Mouse (Mus musculus) heart, embryonic 11.5 days (tissue): ENCODE measurements around the gene Adam33. TPM values are rescaled to one million over a fixed set of nuclear protein-coding genes. Genes with fewer than 3 reads are reported as not detected.

Experiments
- ATAC-seq: fragments of 200-750 bp; cut with Nextera tagmentation; replicated peaks from 2 replicates; pipeline ENCODE4 v1.8.0; 2017; ENCODE audit warnings: moderate library complexity; ENCODE audit not compliant: insufficient number of reproducible peaks, low FRiP score, low TSS enrichment
- H3K27ac ChIP-seq: fragments of 300-500 bp; sonication (generic); 2 replicates; pipeline ENCODE4 v1.5.1; 2014; ENCODE audit warnings: mild to moderate bottlenecking, low read depth, low read length
- H3K27me3 ChIP-seq: fragments of 300-500 bp; sonication (generic); 2 replicates; pipeline ENCODE4 v1.6.1; 2014; ENCODE audit warnings: mild to moderate bottlenecking, low read length, mixed read lengths; ENCODE audit not compliant: control insufficient read depth, insufficient read depth
- H3K36me3 ChIP-seq: fragments of 300-500 bp; sonication (generic); 2 replicates; pipeline ENCODE4 v1.6.1; 2014; ENCODE audit warnings: mild to moderate bottlenecking, low read length, moderate library complexity, mixed read lengths; ENCODE audit not compliant: control insufficient read depth, insufficient read depth
- H3K4me1 ChIP-seq: fragments of 300-500 bp; sonication (generic); 2 replicates; pipeline ENCODE4 v1.6.1; 2014; ENCODE audit warnings: low read length; ENCODE audit not compliant: control insufficient read depth, insufficient read depth
- H3K4me2 ChIP-seq: fragments of 300-500 bp; sonication (generic); 2 replicates; pipeline ENCODE4 v1.6.1; 2014; ENCODE audit warnings: mild to moderate bottlenecking, moderate library complexity
- H3K4me3 ChIP-seq: fragments of 300-500 bp; sonication (generic); 2 replicates; pipeline ENCODE4 v1.5.1; 2014; ENCODE audit warnings: low read depth, low read length
- H3K9ac ChIP-seq: fragments of 300-500 bp; sonication (generic); 2 replicates; pipeline ENCODE4 v1.6.1; 2014; ENCODE audit warnings: mild to moderate bottlenecking, low read depth, low read length, moderate library complexity
- H3K9me3 ChIP-seq: fragments of 300-500 bp; sonication (generic); replicated peaks from 2 replicates; pipeline ENCODE4 v1.6.1; 2016; ENCODE audit warnings: low read length; ENCODE audit not compliant: control insufficient read depth
- WGBS: fragments of 180-500 bp; shearing (Covaris S2); extraction: QIAGEN DNeasy Blood & Tissue Kit; methylation state at CpG from one replicate; pipeline ENCODE4 v1.1.7; 2014; ENCODE audit not compliant: insufficient replicate concordance; 5-methylcytosine and 5-hydroxymethylcytosine counted together
- polyA plus RNA-seq: library from polyadenylated mRNA; unstranded; fragments of >200 nt; fragmentation: Nextera tagmentation; extraction: Ambion mirVana; gene quantifications from 2 replicates; pipeline ENCODE4 v1.2.1, GENCODE M21; 2014

Gene Adam33
- polyA plus RNA-seq, 1 experiment from 2014 or later: 4.1 TPM

DNA sequence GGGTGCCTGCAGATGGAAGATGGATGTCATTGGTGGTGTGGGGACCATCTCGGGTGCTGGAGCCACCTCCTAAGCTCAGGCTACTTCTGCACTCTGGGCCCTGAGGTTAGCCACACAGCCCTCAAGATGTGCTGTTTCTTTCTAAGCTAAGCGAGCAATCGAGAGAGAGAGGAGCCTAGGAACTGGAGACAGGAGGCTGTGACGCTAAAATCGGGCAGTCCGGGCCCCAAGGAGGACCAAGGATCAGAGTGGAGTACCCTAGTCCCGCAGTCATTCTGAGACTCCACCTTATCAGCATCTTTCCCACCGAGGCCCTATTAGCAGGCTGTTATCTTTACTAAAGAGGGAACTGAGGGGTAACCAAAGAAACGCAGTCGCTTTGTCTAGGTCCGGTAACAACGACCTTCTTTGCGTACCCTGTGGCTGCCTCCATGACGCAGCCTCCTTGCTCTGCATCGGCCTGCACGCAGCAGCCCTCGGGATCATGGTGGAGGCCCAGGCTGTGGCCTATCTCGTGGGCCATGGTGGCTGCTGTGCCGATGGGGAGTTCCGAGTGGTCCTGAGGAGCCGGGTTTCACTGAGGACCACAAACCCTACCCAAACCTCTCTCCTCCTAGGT, 8.9 kb downstream of the Adam33 start:
- ATAC-seq: no peak
- peak overlapping the region; percentile 42 for H3K4me3 ChIP-seq
- H3K4me1 ChIP-seq: peaks cover 27% of the 10 kb centered on the region
- no peak overlapping the region for H3K27ac ChIP-seq
- no peaks in the 10 kb centered on the region for H3K36me3 ChIP-seq
- no peaks in the 10 kb centered on the region for H3K9me3 ChIP-seq
- H3K27me3 ChIP-seq: peaks cover 59% of the 10 kb centered on the region
- H3K4me2 ChIP-seq: peak overlapping the region; percentile 69
- H3K9ac ChIP-seq: 0 out of 2 replicates have a peak overlapping the region, but pooled peaks have one; percentile 6
- WGBS: 1% methylated on average over 21 of the region's 21 CpGs

DNA sequence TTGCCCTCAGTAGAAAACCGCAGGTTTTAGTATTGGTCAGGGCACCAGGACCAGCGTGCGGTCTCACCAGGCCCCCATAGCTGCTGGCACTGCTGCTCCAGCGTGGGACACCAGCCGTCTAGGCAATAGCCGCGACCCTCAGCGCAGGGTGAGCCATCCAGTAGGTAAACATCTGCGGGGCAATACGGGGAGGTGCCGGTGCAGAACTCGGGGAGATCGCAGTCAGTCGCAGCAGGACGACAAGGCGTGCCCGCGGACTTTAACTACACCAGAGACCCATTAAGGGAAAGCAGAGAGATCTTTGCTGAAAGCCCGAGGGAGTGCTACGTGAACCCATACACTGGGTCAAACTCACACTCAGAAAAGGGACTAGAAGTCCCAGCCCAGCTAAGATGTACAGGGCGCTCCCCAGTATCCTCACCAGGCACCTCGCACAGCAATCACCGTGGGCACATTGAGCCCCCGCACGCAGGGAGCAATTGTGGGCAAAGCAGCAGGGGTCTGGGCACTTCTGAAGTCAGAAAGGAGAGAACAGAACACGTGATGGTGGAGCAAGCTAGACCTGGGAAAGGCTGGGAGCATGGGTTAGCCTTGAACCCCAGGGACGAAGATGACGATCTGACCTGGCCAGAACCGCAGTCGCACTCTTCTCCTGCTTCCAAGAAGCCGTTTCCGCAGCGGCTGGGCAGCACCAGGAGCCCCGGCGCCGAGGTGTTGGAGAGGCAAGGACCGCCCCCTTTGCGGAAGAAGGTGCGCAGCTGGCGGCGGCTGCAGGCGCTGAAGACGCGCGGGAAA, 9.6 kb downstream of the Adam33 start:
- Histone ChIP-seq H3K4me3 (peak overlapping the region; percentile 42), H3K27ac (no peak overlapping the region), H3K4me2 (peak overlapping the region; percentile 69), H3K9ac (0 out of 2 replicates have a peak overlapping the region, but pooled peaks have one; percentile 6), H3K27me3 (peaks cover 59% of the 10 kb centered on the region), H3K4me1 (peaks cover 21% of the 10 kb centered on the region), H3K9me3 (no peaks in the 10 kb centered on the region), H3K36me3 (no peaks in the 10 kb centered on the region)
- no peak for ATAC-seq
- WGBS: 1% methylated on average over 45 of the region's 45 CpGs

DNA sequence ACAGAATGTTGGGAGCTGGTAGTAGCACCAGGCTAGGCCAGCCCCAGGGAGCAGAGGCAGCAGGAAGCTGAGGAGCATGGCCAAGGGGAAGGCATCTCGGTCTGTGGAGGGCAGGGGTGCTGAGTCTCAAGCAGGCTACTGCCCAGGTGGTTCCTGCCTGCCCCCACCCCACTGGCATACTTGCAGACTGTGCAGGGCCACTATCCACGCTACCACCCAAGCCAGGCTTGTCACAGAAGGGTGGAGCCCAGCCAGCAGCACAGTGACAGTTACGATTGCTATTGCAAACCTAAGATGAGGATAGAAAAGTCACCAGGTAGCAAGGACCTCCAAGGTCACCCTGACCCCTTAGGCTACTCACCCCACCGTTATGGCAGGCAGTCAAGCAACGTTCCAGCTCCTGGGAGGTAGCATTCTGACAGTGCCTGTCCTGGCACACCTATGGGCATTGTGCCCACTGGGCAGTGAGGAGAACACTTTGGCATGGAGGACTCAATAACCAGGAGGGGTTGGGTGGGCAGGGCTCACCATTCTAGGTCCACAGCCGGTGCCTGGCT, 10.7 kb downstream of the Adam33 start:
- ATAC-seq: no peak
- WGBS: 72% methylated on average over 6 of the region's 6 CpGs
- Histone ChIP-seq H3K4me3 (no peak overlapping the region), H3K4me2 (no peak overlapping the region), H3K36me3 (no peaks in the 10 kb centered on the region), H3K9ac (no peak overlapping the region), H3K27me3 (peaks cover 57% of the 10 kb centered on the region), H3K27ac (no peak overlapping the region), H3K9me3 (no peaks in the 10 kb centered on the region), H3K4me1 (peaks cover 21% of the 10 kb centered on the region)

DNA sequence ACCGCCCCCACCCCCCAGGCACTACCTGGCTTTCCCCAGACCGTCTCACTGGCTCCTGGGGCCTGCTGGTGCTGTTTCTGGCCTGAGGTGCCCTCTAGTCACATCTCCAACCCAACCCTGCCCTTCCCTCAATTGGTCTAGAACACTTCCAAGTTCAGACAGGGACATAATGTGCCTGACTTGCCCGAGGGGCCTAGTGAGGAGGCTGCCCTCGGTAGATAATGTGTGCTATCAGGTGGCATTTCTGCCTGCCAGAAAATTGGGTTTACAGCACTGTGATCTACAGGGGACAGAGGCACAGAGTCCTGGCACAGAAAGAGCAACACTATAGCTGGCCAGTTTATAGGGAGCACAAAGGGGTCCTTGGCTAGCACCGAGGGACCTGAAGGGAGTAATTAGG, 11.6 kb downstream of the Adam33 start:
- Histone ChIP-seq H3K27ac (no peak overlapping the region), H3K4me3 (no peak overlapping the region), H3K9me3 (no peaks in the 10 kb centered on the region), H3K9ac (no peak overlapping the region), H3K27me3 (peaks cover 55% of the 10 kb centered on the region), H3K36me3 (no peaks in the 10 kb centered on the region), H3K4me1 (peaks cover 21% of the 10 kb centered on the region), H3K4me2 (no peak overlapping the region)
- ATAC-seq: no peak
- 68% methylated on average over 5 of the region's 5 CpGs for WGBS

DNA sequence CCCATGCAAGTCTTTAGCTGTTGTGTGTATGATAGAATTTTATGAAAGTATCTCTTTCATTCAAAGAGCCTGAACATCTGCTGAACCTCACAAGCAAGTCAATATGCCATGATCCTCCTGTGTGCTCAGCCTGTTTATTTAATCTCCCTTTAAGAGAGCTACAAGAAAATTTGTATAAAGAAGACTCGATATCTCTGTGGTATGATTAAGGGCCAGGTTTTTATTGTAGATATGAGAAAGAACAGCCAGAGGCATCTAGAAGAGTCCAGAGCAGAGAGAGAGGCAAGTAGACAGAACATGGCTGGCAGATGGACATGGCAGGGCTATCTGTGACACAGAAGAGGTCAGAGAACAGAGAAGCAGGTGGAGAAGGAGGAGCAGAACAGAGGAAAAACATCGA, 17.6 kb downstream of the Adam33 start:
- WGBS: 69% methylated on average over 2 of the region's 2 CpGs
- no peak overlapping the region for H3K27ac ChIP-seq
- H3K36me3 ChIP-seq: no peaks in the 10 kb centered on the region
- no peak overlapping the region for H3K9ac ChIP-seq
- no peak overlapping the region for H3K4me3 ChIP-seq
- peaks cover 26% of the 10 kb centered on the region for H3K27me3 ChIP-seq
- peaks cover 14% of the 10 kb centered on the region for H3K4me1 ChIP-seq
- no peaks in the 10 kb centered on the region for H3K9me3 ChIP-seq
- H3K4me2 ChIP-seq: no peak overlapping the region
- ATAC-seq: no peak

DNA sequence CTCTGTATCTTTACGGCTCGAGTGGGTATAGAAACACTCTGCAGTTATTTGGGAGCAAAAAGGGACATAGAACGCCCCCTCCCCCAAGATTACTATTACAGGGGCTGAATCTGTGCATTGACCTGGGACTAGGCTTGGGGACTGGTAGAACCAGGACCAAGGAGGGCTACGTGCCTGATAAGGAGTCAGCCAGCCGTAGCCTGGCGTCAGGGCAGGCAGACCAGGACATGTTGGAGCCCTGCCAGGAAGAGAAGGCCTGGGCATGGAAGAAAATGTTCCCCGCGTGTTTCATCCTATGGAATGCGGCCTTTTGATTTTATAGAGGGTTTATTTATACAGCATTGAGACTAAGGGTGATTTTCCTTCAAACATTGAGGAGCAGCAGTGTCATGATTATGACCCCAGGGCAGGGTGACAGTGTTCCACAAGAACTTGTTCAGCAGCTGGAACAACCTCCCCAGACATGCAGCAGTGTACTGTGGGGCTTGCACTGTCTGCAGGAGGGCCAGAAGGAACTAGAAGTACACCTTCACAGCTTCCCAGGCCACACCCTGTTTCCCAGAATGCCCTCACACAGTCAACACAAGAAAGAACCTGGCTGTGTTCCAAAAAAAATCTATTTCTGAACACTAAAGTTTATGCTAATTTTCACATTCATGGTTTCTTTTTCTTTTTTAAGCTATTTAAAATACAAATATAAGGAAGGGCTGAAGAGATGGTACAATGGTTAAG, 18.5 kb downstream of the Adam33 start:
- Histone ChIP-seq H3K9me3 (no peaks in the 10 kb centered on the region), H3K4me3 (no peak overlapping the region), H3K36me3 (no peaks in the 10 kb centered on the region), H3K4me1 (peaks cover 16% of the 10 kb centered on the region), H3K4me2 (no peak overlapping the region), H3K9ac (no peak overlapping the region), H3K27me3 (peaks cover 33% of the 10 kb centered on the region), H3K27ac (no peak overlapping the region)
- WGBS: 61% methylated on average over 9 of the region's 9 CpGs
- ATAC-seq: no peak

DNA sequence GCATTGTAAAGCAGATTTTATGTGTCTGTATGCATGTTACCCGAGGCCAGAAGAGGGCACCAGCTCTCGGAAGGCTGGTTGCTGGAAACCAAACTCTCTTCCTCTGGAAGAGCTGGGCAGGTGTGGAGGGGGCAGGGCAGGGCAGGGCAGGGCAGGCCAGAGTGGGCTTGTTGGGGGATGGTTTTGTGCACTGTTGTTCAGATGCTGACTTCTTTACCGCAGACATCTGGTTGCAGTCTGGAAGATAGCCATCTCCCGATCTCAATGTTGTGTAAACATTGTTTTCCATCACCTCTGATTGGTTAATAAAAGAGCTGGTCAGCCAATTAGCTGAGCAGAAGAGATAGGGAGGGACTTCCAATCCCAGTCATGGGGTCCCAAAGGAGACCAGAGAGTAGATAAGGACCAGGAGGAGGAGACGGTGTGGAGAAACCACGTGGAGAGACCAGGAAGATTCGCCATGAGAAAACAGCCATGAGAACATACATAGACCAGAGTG, 19.2 kb downstream of the Adam33 start:
- Histone ChIP-seq H3K27ac (no peak overlapping the region), H3K4me2 (no peak overlapping the region; the same call in 1 of the 2 replicates), H3K4me3 (no peak overlapping the region), H3K9me3 (no peaks in the 10 kb centered on the region), H3K27me3 (peaks cover 40% of the 10 kb centered on the region), H3K36me3 (no peaks in the 10 kb centered on the region), H3K4me1 (peaks cover 16% of the 10 kb centered on the region), H3K9ac (no peak overlapping the region)
- no peak for ATAC-seq
- WGBS: 12% methylated on average over 7 of the region's 7 CpGs

DNA sequence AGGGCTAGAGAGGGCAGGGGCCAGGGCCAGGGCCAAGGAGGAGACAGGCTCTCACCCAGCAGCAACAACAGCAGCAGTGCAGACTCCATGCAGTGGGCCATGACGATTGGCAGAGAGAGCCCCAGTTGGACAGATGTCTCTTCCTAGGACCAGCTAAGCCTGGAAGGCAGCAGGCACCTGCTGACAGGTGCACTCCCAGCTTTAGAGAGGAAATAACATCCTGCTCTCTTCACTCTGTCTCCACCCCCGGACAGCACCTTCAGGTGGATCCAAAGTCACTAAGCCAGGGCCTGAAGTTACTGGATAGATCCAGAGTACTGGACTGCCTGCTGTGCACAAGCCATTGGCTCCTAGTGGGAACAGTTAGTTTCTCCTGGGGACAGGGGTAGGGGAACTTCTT, 20.6 kb downstream of the Adam33 start, which contains the start of gene Gfra4:
Gfra4 (minus strand) TSS at position 101 of the 400 bp plus-strand sequence.
- Histone ChIP-seq H3K4me3 (peak within 1 kb of the TSS; percentile 53; the same call in 1 of the 2 replicates), H3K27ac (no peak within 1 kb of the TSS), H3K36me3 (no peaks in the 10 kb centered on the region), H3K9ac (no peak within 1 kb of the TSS), H3K27me3 (peaks cover 48% of the 10 kb centered on the region), H3K9me3 (no peaks in the 10 kb centered on the region), H3K4me1 (peaks cover 16% of the 10 kb centered on the region), H3K4me2 (no peak within 1 kb of the TSS)
- ATAC-seq: no peak
- 50% methylated on average over 2 of the region's 2 CpGs for WGBS
